Mouse (Mus musculus) hindbrain, embryonic 16.5 days (tissue): ENCODE measurements around the gene Nr2c2ap. TPM values are rescaled to one million over a fixed set of nuclear protein-coding genes. Genes with fewer than 3 reads are reported as not detected.
A peak's percentile ranks its signal among the peaks of the same experiment; 100 is the strongest.

ENCODE experiments used
- ATAC-seq: fragments of 200-750 bp; cut with Nextera tagmentation; 2 replicates; pipeline ENCODE4 v1.8.0; 2017; ENCODE audit warnings: moderate TSS enrichment, moderate library complexity
- H3K27ac ChIP-seq: fragments of 300-500 bp; sonication (generic); 2 replicates; pipeline ENCODE4 v1.5.1; 2014; ENCODE audit warnings: low read depth, mild to moderate bottlenecking, control low read depth, low read length, moderate library complexity
- H3K27me3 ChIP-seq: fragments of 300-500 bp; sonication (generic); replicated peaks from 2 replicates; pipeline ENCODE4 v1.6.1; 2014; ENCODE audit warnings: low read length; ENCODE audit not compliant: control insufficient read depth, insufficient read depth
- H3K36me3 ChIP-seq: fragments of 300-500 bp; sonication (generic); 2 replicates; pipeline ENCODE4 v1.6.1; 2014; ENCODE audit warnings: mild to moderate bottlenecking, low read length, moderate library complexity, mixed read lengths; ENCODE audit not compliant: control insufficient read depth, insufficient read depth
- H3K4me1 ChIP-seq: fragments of 300-500 bp; sonication (generic); 2 replicates; pipeline ENCODE4 v1.6.1; 2014; ENCODE audit warnings: low read depth, low read length; ENCODE audit not compliant: control insufficient read depth, insufficient read depth
- H3K4me2 ChIP-seq: fragments of 300-500 bp; sonication (generic); 2 replicates; pipeline ENCODE4 v1.6.1; 2014; ENCODE audit warnings: mild to moderate bottlenecking, low read length, control low read depth, moderate library complexity
- H3K4me3 ChIP-seq: fragments of 300-500 bp; sonication (generic); 2 replicates; pipeline ENCODE4 v1.5.1; 2014; ENCODE audit warnings: mild to moderate bottlenecking, low read length, control low read depth, moderate library complexity
- H3K9ac ChIP-seq: fragments of 300-500 bp; sonication (generic); 2 replicates; pipeline ENCODE4 v1.6.1; 2014; ENCODE audit warnings: low read depth, mild to moderate bottlenecking, control low read depth, low read length, moderate library complexity
- H3K9me3 ChIP-seq: fragments of 300-500 bp; sonication (generic); 2 replicates; pipeline ENCODE4 v1.6.1; 2014; ENCODE audit warnings: mild to moderate bottlenecking, low read length, moderate library complexity; ENCODE audit not compliant: control insufficient read depth
- WGBS: fragments of 180-500 bp; shearing (Covaris S2); extraction: QIAGEN DNeasy Blood & Tissue Kit; methylation state at CpG from one replicate; pipeline ENCODE4 v1.1.7; 2014; 5-methylcytosine and 5-hydroxymethylcytosine counted together
- polyA plus RNA-seq: library from polyadenylated mRNA; unstranded; fragments of >200 nt; fragmentation: Nextera tagmentation; extraction: Ambion mirVana; gene quantifications from 2 replicates; pipeline ENCODE4 v1.2.1, GENCODE M21; 2015

Gene Nr2c2ap
- polyA plus RNA-seq, 1 experiment from 2014 or later: 51.6 TPM

GRCm38 (mm10) chr8:70134086-70134485 is 3.0 kb downstream of the Nr2c2ap start:
- no peaks in the 10 kb centered on the region for H3K27me3 ChIP-seq
- no peak overlapping the region for H3K4me3 ChIP-seq
- no peaks in the 10 kb centered on the region for H3K9me3 ChIP-seq
- no peak overlapping the region for H3K27ac ChIP-seq
- no peak overlapping the region for H3K9ac ChIP-seq
- 93% methylated on average over 5 of the region's 5 CpGs for WGBS
- H3K4me2 ChIP-seq: no peak overlapping the region
- no peak for ATAC-seq
- peaks cover 19% of the 10 kb centered on the region for H3K4me1 ChIP-seq
- peaks cover 15% of the 10 kb centered on the region for H3K36me3 ChIP-seq

- Histone ChIP-seq H3K36me3 (peaks cover 15% of the 10 kb centered on the region), H3K4me1 (peaks cover 19% of the 10 kb centered on the region), H3K4me2 (no peak overlapping the region), H3K9ac (no peak overlapping the region), H3K27ac (no peak overlapping the region), H3K27me3 (no peaks in the 10 kb centered on the region), H3K4me3 (no peak overlapping the region), H3K9me3 (no peaks in the 10 kb centered on the region)
- WGBS: 93% methylated on average over 9 of the region's 9 CpGs
- ATAC-seq: no peak
Observed at GRCm38 (mm10) chr8:70134931-70135330, 3.8 kb downstream of the Nr2c2ap start.

- H3K4me1 ChIP-seq: peaks cover 25% of the 10 kb centered on the region
- H3K9ac ChIP-seq: no peak overlapping the region
- no peak for ATAC-seq
- H3K9me3 ChIP-seq: no peaks in the 10 kb centered on the region
- no peak overlapping the region for H3K4me3 ChIP-seq
- H3K27ac ChIP-seq: no peak overlapping the region
- H3K36me3 ChIP-seq: peaks cover 15% of the 10 kb centered on the region
- no peaks in the 10 kb centered on the region for H3K27me3 ChIP-seq
- 90% methylated on average over 4 of the region's 4 CpGs for WGBS
- H3K4me2 ChIP-seq: no peak overlapping the region
Observed at GRCm38 (mm10) chr8:70136591-70136990, 5.5 kb downstream of the Nr2c2ap start.

- no peaks in the 10 kb centered on the region for H3K27me3 ChIP-seq
- 87% methylated on average over 4 of the region's 4 CpGs for WGBS
- H3K9me3 ChIP-seq: no peaks in the 10 kb centered on the region
- H3K27ac ChIP-seq: no peak overlapping the region
- ATAC-seq: no peak
- peak overlapping the region; percentile 28; the same call in 1 of the 2 replicates for H3K9ac ChIP-seq
- H3K4me2 ChIP-seq: peak overlapping the region; percentile 50
- peaks cover 15% of the 10 kb centered on the region for H3K36me3 ChIP-seq
- H3K4me3 ChIP-seq: peak overlapping the region; percentile 58; the same call in 1 of the 2 replicates
- peaks cover 21% of the 10 kb centered on the region for H3K4me1 ChIP-seq
Observed at GRCm38 (mm10) chr8:70137890-70138289, 6.8 kb downstream of the Nr2c2ap start.

- Histone ChIP-seq H3K27me3 (no peaks in the 10 kb centered on the region), H3K4me1 (peaks cover 21% of the 10 kb centered on the region), H3K4me3 (peak within 1 kb of the TSS; percentile 58), H3K4me2 (peak within 1 kb of the TSS; percentile 83), H3K9me3 (no peaks in the 10 kb centered on the region), H3K36me3 (peaks cover 15% of the 10 kb centered on the region), H3K9ac (peak within 1 kb of the TSS; percentile 73), H3K27ac (peak within 1 kb of the TSS; percentile 79)
- WGBS: 0% methylated on average over 46 of the region's 46 CpGs
- peak; percentile 97 for ATAC-seq
Observed at GRCm38 (mm10) chr8:70139026-70139857, 8.1 kb downstream of the Nr2c2ap start, which contains the start of the genes Rfxank, Borcs8 and Mef2b. Gene Rfxank, minus strand, starts transcription at chr8:70139154. Gene Borcs8, plus strand, starts transcription at chr8:70139499. Gene Mef2b, plus strand, starts transcription at chr8:70139711.

- Histone ChIP-seq H3K27ac (peak overlapping the region; percentile 79), H3K36me3 (peaks cover 16% of the 10 kb centered on the region), H3K4me3 (peak overlapping the region; percentile 58), H3K9me3 (no peaks in the 10 kb centered on the region), H3K4me2 (peak overlapping the region; percentile 83), H3K9ac (peak overlapping the region; percentile 73), H3K4me1 (peaks cover 21% of the 10 kb centered on the region), H3K27me3 (no peaks in the 10 kb centered on the region)
- WGBS: 15% methylated on average over 9 of the region's 9 CpGs
- ATAC-seq: no peak
Observed at GRCm38 (mm10) chr8:70139981-70140380, 8.8 kb downstream of the Nr2c2ap start.

GRCm38 (mm10) chr8:70147678-70148607 is 16.8 kb downstream of the Nr2c2ap start:
- no peak overlapping the region for H3K27ac ChIP-seq
- H3K4me3 ChIP-seq: no peak overlapping the region
- peaks cover 5% of the 10 kb centered on the region for H3K27me3 ChIP-seq
- no peaks in the 10 kb centered on the region for H3K9me3 ChIP-seq
- H3K36me3 ChIP-seq: peaks cover 30% of the 10 kb centered on the region
- peaks cover 4% of the 10 kb centered on the region; the same call in 1 of the 2 replicates for H3K4me1 ChIP-seq
- no peak overlapping the region for H3K9ac ChIP-seq
- H3K4me2 ChIP-seq: no peak overlapping the region
- WGBS: 85% methylated on average over 7 of the region's 7 CpGs
- ATAC-seq: no peak

GRCm38 (mm10) chr8:70150158-70150557 is 19.0 kb downstream of the Nr2c2ap start:
- no peaks in the 10 kb centered on the region for H3K9me3 ChIP-seq
- 17% methylated on average over 13 of the region's 13 CpGs for WGBS
- ATAC-seq: no peak; the same call in 1 of the 2 replicates

More at GRCm38 (mm10) chr8:70150158-70150557, 19.0 kb downstream of the Nr2c2ap start:
- Histone ChIP-seq H3K4me3 (no peak overlapping the region), H3K27ac (no peak overlapping the region), H3K9ac (peak overlapping the region; percentile 48), H3K4me2 (no peak overlapping the region), H3K36me3 (peaks cover 20% of the 10 kb centered on the region), H3K27me3 (peaks cover 5% of the 10 kb centered on the region), H3K4me1 (peaks cover 4% of the 10 kb centered on the region; the same call in 1 of the 2 replicates)
